Mouse (Mus musculus): ENCODE results near the gene AC140267.1.

Gene AC140267.1

GRCm38 (mm10) chr15:80235535-80235934, at the start of gene AC140267.1:
TSS of gene AC140267.1 (plus strand) at chr15:80235835.
- no peak for DNase-seq

DNA sequence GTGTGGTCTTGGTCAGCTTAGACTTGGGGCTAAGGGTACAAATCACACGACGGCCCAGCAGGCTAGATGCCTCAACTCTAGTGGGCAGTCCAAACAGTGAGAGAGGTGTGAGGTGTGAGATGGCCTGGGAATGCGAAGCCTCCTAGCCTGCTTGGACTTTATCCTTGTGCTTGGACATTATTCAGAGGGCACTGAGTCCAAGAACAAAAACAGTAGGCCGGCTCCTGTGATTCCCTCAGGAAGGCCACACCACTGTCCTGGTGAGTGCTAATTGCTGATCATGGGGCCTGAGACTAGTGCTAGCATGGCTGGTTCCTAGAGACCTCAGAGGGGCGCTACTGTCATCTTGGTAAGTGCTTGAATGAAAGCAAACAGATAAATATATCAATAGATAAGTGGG, 46.7 kb upstream of the AC140267.1 start:
- DNase-seq: no peak

DNA sequence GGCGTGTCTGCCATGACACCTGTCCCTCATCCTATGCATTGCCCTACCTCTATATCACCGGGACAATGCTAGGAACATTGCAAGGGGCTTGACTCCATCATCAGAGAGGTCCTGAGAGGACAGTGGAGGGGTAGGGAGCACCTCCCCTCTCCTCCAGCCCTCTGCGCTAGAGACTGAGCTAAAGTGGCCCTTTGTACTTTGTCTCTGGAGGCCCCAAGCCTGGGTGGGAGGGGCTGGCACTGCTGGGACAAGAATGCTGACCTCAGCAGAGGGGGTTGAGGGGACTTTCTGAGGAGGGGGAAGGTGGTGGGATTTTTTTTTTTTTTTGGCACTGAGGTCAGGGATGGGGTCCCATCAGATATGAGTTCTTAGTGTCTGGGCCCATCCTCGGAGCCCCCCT, 45.6 kb upstream of the AC140267.1 start:
- no peak for DNase-seq

DNA sequence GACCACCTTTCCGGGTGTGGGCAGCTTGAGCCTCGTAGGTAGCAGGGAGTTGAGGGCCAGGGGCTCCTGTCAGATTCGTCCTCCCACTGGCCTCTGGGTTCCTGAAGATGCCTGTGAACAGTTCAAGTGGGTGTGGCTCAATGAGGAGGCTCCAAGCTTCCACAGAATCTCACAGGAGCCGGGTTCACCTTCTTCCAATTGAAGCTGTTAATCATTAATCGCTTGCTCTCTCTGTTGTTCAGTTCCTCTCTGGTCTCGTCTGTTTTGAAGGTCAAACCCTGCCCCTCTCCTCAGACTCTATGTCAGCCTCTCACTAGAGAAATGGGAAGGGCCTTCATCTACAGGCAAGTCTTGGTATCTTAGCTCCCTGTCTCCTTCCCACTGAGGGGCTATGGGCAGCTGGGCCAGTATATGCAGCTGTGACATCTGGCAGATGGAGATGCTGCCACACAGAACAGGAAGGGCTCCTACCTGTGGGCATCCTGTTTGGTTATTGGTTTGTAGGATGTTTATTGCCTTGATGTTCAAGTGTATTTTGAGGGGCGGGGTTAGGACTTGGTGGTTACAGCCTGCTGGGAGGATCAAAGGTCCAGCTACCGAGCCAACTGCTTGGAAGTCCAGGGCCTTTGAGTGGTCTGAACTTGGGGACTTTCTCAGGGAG, 43.9 kb upstream of the AC140267.1 start:
- no peak for DNase-seq

DNA sequence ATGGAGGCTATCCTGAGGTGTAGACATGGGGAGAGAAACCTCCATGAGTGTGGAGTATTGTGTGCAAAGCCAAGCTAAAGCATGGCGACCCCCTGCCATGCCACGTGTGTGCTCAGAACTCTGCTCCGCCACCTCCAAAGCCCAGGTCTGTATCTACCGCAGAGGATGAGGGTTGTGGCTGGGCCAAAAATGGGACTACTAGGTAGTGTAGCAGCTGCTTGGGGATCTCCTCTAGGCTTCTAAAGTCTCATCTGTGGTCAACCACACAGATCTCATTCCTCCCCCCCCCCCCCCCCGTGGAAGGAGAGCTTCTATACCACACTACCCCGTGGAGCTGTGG, 43.4 kb upstream of the AC140267.1 start:
- DNase-seq: no peak

- no peak for DNase-seq
These were observed 42.8 kb upstream of the AC140267.1 start for GRCm38 (mm10) chr15:80192847-80193246.

- DNase-seq: no peak
These were observed 36.1 kb upstream of the AC140267.1 start for GRCm38 (mm10) chr15:80199556-80199955.

DNA sequence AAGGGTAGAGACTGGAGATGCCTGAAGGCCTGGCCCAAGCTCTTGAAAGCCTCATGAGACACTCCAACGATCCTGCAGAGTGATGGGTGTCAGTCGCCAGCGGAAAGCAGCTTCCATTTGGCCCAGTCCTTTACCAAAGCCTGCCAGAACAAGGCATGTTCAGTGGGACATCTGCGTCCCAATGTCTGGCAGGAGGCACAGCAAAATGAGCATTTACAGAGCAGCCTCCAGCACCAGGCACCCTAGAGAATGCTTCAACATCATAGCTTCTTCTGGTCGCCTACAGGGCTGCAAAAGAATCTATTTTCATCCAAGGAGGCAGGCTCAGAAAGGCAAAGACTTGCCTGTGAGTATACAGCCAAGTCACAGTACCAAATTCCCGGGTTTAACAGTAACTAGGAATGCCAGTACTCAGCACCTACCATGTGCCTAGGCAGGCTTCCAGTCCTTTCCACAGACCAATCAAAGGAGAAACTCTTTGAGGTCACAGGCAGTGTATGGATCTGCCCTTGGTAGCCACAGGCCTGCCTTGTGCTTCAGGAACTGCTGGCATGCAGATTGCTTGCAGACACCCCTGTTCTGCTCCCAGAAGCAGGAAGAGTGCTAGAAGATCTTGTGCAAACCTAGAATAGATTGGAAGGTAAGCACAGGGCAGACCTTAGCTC, 33.4 kb upstream of the AC140267.1 start:
- no peak for DNase-seq

DNA sequence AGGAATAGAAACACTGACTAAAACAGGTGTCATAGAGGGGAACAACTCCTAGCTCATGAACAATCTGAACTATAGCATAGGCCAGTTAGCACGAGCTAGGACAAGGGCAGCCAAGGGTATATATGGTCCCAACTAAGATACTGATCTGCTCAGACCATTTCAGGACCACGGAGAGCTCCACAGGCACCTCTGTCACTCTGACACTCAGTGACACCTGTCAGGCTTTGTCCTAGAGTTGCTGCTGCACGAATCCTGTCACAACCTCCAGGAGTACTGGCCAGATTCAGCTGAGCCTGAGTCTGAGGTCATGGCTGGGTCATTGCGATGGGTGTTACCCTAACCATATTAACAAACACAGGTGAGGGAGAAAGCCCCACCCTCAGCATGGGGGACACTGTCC, 32.2 kb upstream of the AC140267.1 start:
- DNase-seq: no peak

GRCm38 (mm10) chr15:80206057-80206565, 29.5 kb upstream of the AC140267.1 start:
- peak in 1 of 2 experiments; percentile 38 for DNase-seq

- no peak for DNase-seq
These were observed 27.2 kb upstream of the AC140267.1 start for GRCm38 (mm10) chr15:80208446-80208845.

DNA sequence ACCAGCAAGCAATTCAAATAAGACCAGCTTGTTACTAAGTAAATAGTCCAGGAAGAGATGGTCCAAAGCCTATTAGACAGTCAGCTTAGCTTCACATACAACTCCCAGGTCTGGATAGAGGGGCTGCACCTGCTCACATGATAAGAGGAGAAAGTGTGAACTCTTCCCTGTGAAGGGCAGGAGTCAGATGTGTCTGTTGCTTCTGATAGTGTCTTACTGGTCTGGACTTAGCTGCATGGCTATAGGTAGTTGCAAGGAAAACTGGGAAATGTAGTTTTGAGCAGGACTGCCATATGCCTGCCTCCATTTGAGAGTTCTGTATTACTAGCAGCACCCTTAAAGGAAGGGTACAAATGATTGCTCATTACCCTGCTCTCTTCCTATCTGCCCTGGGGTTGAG, 21.9 kb upstream of the AC140267.1 start:
- DNase-seq: no peak

- DNase-seq: peak; percentile 49 to 59
These were observed 19.7 kb upstream of the AC140267.1 start for GRCm38 (mm10) chr15:80215716-80216479.

DNA sequence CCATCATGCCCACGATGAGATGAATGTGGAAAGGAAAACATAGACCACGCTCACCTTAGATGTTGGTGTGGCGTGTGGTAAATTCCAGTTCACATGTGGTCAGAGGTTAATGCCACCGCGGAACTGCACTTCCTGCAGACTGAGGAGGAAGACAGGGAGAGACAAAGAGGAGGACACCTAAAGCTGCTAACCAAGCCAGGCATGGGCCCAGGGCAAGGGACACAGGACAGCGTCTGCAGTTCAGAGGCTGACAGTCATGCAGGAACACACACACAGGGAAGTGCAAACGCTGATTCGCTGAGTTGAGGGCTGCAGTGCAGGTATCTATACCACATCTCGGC, 19.2 kb upstream of the AC140267.1 start:
- DNase-seq: no peak

GRCm38 (mm10) chr15:80217476-80217875, 18.2 kb upstream of the AC140267.1 start:
- DNase-seq: no peak

DNA sequence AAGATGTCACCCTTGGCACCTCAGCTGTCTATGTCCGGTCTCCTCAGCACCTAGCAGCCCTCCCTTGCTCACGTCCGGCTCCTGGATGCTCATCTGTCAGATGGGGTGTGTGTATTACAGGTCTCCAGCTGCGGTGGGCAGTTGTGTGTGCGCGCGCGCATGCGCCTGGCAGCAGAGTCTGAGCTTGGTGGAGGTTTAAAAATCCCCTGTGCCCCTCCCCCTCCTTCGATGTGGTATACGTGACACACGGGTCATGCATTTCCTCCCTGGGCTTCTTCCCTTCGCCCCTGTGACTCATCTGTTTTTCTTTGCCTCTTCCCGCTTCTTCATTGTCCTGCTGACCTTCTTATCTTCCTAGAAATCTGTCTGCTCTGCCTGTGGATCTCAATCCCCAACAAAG, 16.4 kb upstream of the AC140267.1 start:
- no peak for DNase-seq

GRCm38 (mm10) chr15:80219705-80220657, 15.7 kb upstream of the AC140267.1 start:
- DNase-seq: no peak

DNA sequence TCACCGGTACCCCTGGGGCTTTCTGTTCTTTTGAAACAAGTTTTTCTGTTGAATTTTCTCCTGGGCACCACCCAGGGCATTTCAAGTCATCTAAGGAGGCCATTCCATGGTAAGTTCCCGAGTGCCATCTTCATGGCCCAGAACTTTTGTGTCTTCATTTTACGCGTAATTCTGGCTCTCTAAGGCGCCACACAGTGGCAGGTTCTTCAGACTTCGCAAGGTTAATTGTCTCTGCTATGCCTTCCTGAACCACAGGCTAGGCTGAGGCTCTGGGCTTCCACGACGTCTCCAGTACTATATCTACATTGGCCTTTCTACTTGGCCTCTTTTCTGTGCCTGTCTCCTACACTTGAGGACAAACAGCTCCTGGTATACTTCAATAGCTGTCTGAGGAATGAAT, 14.6 kb upstream of the AC140267.1 start:
- no peak for DNase-seq

GRCm38 (mm10) chr15:80223751-80224150, 11.9 kb upstream of the AC140267.1 start:
- DNase-seq: no peak

DNA sequence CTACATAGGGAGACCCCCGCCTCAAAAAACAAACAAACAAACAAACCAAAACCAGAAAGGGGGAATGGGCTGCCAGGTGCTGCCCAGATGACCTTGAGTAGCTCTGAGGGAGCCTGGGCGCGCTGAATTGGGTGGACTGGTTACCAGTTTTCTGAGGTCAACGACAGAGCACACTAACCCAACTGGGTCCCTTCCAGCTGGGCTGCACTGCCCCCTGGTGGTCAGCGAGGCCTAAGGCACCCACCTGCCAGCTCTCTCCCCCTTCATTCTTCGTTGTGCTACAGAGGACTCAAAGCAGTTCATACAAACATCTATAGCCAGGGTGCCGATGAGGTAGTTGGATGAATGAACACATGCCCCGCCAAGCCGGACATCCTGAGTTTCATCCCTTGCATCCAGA, 10.4 kb upstream of the AC140267.1 start:
- DNase-seq: peak; percentile 76 to 84

GRCm38 (mm10) chr15:80225796-80226195, 9.8 kb upstream of the AC140267.1 start:
- DNase-seq: peak; percentile 58 to 72

DNA sequence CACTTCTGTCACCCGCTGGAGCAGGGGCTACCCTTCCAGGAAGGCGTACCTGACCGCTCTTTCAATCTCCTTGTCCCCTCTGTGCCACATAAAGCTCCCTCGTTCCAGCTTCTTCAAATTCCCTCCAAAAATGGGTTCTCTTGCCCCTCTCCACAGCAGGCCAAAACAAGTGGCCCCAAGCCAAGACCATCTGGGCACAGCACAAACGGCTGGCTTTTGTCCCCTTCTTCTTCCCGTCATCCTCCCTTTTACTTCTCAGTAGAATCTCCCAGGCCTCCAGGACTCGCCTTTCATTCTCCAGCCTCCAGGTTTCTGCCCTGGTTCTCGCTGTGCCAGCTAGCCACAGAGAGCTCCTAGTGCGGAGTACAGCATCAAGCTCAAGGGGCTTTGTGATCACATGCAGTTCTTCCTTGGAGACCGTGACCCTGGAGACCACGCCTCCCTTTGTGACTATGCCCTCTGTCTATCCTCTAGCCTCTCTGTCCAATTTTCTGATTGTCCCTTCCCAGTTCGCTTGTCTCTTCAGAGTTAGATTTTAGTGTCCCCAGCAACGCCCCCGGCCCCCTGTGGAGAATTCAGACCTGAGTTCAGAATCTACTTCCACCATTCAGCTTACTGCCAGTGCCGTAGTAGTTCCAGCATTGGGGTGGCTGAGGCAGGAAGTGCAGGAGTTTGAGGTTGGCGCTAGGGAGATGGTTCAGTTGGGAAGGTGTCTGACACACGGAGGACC, 7.4 kb upstream of the AC140267.1 start:
- DNase-seq: no peak

All from cerebellum, postnatal 36 days (tissue).